Mouse (Mus musculus) megakaryocyte, adult 5-6 weeks (primary cell): ENCODE results near the gene Akirin2. TPM values are rescaled to one million over a fixed set of nuclear protein-coding genes. Genes with fewer than 3 reads are reported as not detected.
A peak's percentile ranks its signal among the peaks of the same experiment; 100 is the strongest.
"Not testable (repeated sequence)": the region's sequence is repeated elsewhere in the genome, so short reads cannot be mapped to it uniquely, and the experiment has no call there.

Source experiments
- ATAC-seq: 2 replicates; pipeline ENCODE4 v1.8.0; 2016; ENCODE audit warnings: mild to moderate bottlenecking, inconsistent platforms; ENCODE audit not compliant: poor library complexity, severe bottlenecking
- total RNA-seq, 2 experiments: library from RNA; stranded (forward) in 1 of 2; stranded (reverse) in 1 of 2; fragments of 153-499, 151-499 nt in 1 of 2; fragments of 221-1000, 200-1000 nt in 1 of 2; gene quantifications; 2 replicates each; pipeline versions ENCODE4 v1.2.3 to v1.2.4; 2015 to 2017

Akirin2 gene
- total RNA-seq (2015) (59.6 and 68.0 TPM in 2 replicates), total RNA-seq (2017) (49.9 and 62.4 TPM in 2 replicates)

- ATAC-seq = no peak
Measured at GRCm38 (mm10) chr4:34550748-34551097, at the start of gene Akirin2. TSS of gene Akirin2 (plus strand) at chr4:34550937.

DNA sequence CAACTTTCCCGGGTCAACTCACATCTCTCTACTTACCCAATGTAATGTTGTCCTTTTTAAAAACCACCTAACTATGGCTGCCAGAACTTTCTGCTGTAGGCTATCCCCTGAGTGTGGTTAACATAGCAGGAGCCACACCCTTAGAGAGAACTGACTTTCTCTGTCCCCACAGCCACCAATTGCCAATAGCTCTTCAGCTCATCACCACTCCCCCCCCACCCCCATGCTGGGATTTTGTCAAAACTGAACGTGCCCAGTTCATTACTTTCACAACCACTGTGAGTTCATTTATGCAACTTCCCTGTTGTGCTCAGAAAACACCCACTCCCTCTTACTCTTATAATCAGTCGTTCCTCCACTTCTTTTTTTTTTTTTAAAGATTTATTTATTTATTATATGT lies 40.4 kb upstream of the Akirin2 start:
- ATAC-seq = peak; percentile 100

- no peak for ATAC-seq
Measured at GRCm38 (mm10) chr4:34522846-34523245, 27.9 kb upstream of the Akirin2 start.

GRCm38 (mm10) chr4:34523586-34523985 lies 27.2 kb upstream of the Akirin2 start:
- ATAC-seq = no peak

DNA sequence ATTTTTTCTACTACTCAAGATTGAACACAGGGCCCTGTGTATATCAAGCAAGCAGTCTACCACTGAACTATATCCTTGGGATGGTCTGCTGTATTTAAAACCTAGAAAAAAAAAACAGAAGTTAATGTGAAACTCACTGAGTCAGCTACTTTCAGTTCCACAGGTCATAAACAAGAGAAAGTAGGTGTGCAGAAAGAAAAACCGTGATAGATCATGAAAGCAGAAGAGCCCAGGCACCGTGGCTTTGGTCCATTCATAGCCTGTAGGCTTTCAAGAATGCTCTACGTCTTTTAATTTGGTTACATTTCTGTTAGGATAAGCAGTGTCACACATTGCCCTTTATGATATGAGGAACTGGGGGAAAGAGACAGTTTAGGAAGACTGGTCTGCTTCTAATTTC lies 24.0 kb upstream of the Akirin2 start:
- ATAC-seq = peak; percentile 94

- ATAC-seq = no peak
Measured at GRCm38 (mm10) chr4:34528430-34529100, 22.2 kb upstream of the Akirin2 start.

- no peak for ATAC-seq
Measured at GRCm38 (mm10) chr4:34529379-34529778, 21.4 kb upstream of the Akirin2 start.

- ATAC-seq = no peak
Measured at GRCm38 (mm10) chr4:34529941-34530340, 20.8 kb upstream of the Akirin2 start.

- peak; percentile 97 for ATAC-seq
Measured at GRCm38 (mm10) chr4:34549981-34550747, 573 bp upstream of the Akirin2 start.

- ATAC-seq = peak; percentile 22
Measured at GRCm38 (mm10) chr4:34551098-34551809, 517 bp downstream of the Akirin2 start.

DNA sequence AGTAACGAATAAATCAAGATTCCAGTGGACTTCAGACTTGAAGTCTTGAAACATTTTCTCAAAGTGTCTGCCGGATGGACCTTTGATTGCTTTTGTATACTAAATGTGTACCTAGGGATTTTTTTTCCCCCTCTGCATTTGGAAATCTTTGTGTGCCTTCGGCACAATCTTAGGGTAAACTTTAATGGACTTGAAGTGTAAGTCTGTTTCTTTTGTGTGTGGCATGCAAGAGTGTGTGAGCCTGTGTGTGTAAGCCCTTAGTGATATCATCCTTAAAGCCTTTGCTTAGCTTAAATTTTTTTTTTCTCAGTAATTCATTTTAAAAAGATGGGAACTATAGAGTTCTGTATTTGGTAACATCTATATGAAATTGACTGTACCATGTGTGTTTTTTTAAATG lies 1.2 kb downstream of the Akirin2 start:
- ATAC-seq = no peak

DNA sequence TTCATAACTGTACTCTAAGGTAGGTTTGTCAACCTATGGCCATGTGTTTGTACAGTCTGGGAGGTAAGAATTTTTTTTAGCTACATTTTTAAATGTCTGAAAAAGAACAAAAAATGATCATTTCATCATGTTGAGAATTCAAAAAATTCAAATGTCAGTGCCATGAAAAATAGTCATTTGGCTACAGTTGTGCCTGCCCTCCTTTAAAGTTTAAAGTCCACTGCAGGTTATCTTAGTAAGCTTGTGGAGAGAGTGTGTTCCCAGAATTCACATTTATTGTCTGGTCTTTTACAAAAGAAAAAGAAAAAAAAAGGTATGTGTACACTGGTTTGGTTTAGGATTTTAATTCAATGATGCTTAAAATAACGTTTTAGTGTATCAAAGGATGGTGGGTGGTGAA lies 3.9 kb downstream of the Akirin2 start:
- no peak for ATAC-seq

DNA sequence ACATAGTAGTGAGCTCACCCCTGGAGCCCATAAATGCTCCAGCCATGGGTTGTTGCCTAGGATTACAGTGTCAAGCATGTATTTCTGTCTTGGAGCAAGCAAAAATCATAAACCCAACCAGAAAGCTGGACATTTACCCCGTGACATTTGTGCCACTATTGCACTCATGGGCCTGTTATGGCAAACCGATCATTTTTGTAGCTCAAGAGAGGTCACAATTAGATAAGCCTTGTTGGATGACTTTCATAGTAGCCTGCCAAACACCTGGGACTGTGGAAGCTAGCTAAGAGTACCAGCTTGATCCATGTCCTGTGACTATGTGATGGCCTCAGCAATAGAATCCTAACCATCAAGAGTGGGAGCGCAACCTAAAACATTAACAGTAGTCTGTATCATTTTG lies 4.9 kb downstream of the Akirin2 start:
- no peak for ATAC-seq

- ATAC-seq = no peak
Measured at GRCm38 (mm10) chr4:34556183-34556582, 5.4 kb downstream of the Akirin2 start.

DNA sequence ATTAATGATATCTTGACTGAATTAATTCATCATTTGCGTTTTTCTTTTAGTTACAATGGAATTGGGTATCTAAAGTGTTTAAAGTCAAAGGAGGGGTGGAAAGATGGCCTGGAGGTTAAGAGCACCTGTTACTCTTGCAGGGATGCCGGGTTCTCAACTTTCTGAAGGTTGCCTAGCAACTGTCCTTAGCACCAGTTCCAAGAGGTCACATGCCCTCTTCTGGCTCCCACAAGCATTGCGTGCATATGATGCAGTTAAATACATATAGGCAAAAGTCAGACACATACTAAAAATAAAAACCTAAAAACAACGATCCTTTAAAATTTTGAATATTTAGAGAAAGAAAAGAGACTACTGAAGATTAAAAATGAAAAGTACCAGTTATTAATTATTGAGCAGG lies 10.2 kb downstream of the Akirin2 start:
- ATAC-seq = peak; percentile 91

DNA sequence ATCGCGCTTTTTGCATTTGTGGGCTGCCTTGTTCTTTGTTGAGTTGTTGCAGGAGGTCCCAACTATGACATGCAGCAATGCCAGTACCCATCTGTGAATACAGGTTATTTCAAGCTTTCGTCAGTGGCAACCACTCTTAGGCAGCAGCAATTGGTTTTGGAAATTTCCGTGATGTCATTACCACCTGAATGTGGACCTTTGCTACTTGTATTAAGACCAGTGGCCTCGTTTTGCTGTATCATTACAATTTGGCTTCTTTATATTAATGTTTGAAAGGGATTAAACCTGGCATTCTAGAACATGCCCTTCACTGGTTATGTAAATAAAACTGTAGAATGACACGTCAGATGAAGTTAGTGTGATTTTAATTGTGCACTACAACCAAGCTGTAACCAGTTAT lies 15.5 kb downstream of the Akirin2 start:
- no peak for ATAC-seq

DNA sequence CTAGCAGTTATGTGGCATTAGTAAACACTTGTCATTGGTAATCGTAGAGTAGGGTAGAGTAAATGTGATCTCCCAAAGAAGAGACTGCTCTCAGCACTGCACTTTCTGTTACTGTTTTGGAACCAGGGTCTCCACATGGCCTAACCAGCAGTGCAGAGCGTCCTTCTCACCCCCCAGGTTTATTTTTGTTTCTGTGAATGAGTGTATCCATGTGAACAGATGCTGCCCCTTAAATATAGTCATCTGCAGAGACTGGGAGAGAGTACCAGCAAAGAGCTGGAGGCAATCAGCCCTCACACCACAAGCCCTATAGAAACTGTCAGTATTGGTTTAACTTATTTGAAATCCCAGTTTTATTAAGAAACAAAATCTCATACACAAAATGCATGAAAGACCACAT lies 22.1 kb downstream of the Akirin2 start:
- no peak for ATAC-seq

DNA sequence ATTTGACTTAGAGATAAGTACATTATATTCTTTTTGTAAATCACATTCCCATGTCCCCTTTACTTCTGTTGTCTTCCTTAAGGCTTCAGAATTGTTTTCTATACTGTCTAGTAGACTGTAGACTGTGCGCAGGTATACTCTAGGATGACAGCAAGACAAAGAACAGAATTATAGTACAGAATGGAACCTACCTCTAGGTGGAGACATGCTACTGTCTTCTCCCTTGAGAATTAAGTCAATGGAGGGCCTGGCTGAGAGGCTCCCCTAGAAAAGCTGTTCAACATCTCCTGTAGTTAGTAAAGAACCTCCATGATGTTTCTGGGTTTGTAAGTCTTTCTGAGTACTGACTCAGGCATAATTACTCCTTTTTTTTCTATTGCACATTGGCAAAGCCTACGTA lies 26.3 kb downstream of the Akirin2 start:
- ATAC-seq = peak; percentile 49; the same call in 1 of the 2 replicates

GRCm38 (mm10) chr4:34579215-34579614 lies 28.5 kb downstream of the Akirin2 start:
- ATAC-seq = no peak

GRCm38 (mm10) chr4:34581489-34581888 lies 30.8 kb downstream of the Akirin2 start:
- ATAC-seq = not testable (repeated sequence)

DNA sequence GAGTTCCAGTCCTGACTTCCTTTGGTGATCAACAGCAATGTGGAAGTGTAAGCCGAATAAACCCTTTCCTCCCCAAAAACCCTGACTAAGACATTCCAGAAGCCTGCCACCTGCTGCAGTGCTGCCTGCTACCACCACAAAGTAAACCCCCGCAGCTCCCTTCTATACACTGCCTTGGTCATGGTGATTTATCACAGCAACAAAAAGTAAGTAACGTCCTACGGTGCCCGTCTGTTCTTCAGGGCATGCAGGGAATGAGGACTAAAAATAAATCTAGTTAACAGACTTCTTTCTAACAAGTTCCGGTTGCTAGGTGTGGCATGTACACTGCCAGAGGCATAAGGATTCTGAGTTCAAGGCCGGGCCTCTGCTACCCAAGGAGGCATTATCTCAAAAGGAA lies 31.3 kb downstream of the Akirin2 start:
- no peak for ATAC-seq

GRCm38 (mm10) chr4:34582476-34582875 lies 31.7 kb downstream of the Akirin2 start:
- ATAC-seq = no peak
